Comparison of ENCODE assay signal across 11 mouse cellular contexts in genomic region chr17:75180956-75181588, GRCm38 (mm10).
DNase-seq lines count a peak whose midpoint lies in the region; ATAC-seq and TF ChIP-seq lines count a peak whose summit lies in the region.
"Had no signal": no experiment of that assay in that cellular context is flagged by ENCODE, and none has a peak within 500 bp of the region (broad histone marks: within the 10 kb centered on the region; RNA-seq: fewer than 3 reads in every experiment).

No protein-coding gene starts in this region.

- ATAC-seq in common myeloid progenitor, adult 5-6 weeks (replicated peaks; ENCODE audit: low read depth, poor library complexity, severe bottlenecking) = peak; percentile 71
- peak; percentile 58; the same call in 1 of the 2 replicates for ATAC-seq in megakaryocyte-erythroid progenitor cell, adult 5-6 weeks (replicated peaks; ENCODE audit: low FRiP score, low TSS enrichment, poor library complexity, severe bottlenecking)

- TF ChIP-seq POLR2A in lung, adult 2 months (IDR thresholded peaks at IDR 0.05; ENCODE audit: borderline replicate concordance, extremely low read depth, low read depth, low read length) = no peak

- WGBS in lung, adult 2 months = 17% methylated on average over 12 of the region's 12 CpGs

- H3K4me3 ChIP-seq in lung, adult 2 months (replicated peaks; ENCODE audit: extremely low read depth, low read depth, low read length) = peak overlapping the region; percentile 52
- H3K4me3 ChIP-seq: embryonic facial prominence, embryonic 12.5 days had no signal

- no peak for TF ChIP-seq CTCF in lung, adult 2 months (IDR thresholded peaks at IDR 0.05; ENCODE audit: insufficient read depth, low read length)

- peaks cover 4% of the 10 kb centered on the region for H3K4me1 ChIP-seq in lung, adult 2 months (ENCODE audit: control insufficient read depth, insufficient read depth, low read length)

- intact Hi-C loops in heart, postnatal 14 days (cut with DNase I) = no loop called here

- peak; percentile 81 for DNase-seq in heart, adult 11 months
- no peak for DNase-seq in heart, postnatal 14 days
- no peak for DNase-seq in lung, adult 2 months
- DNase-seq in spleen, adult 18-20 months = no peak
- DNase-seq in adrenal gland, adult 18-20 months (ENCODE audit: low spot score in 2 of 2) = no peak
- no peak for DNase-seq in gastrocnemius, adult 8-10 months (ENCODE audit: low spot score in 2 of 2)
- DNase-seq: layer of hippocampus, adult 9-11 months; retina, postnatal 1 day had no signal
